Mouse (Mus musculus) lung, embryonic 14.5 days (tissue): ENCODE results near the gene Clca1. TPM values are rescaled to one million over a fixed set of nuclear protein-coding genes. Genes with fewer than 3 reads are reported as not detected.

Experiments used
- ATAC-seq: fragments of 200-750 bp; cut with Nextera tagmentation; 2 replicates; pipeline ENCODE4 v1.8.0; 2017; ENCODE audit warnings: mild to moderate bottlenecking, moderate TSS enrichment, moderate library complexity; ENCODE audit not compliant: insufficient read depth
- DNase-seq: peaks from one replicate; pipeline ENCODE4 v3.0.0-alpha.2; 2015
- H3K27ac ChIP-seq: fragments of 300-500 bp; sonication (generic); 2 replicates; pipeline ENCODE4 v1.5.1; 2014; ENCODE audit warnings: low read depth, mild to moderate bottlenecking, moderate library complexity
- H3K27me3 ChIP-seq: fragments of 300-500 bp; sonication (generic); 2 replicates; pipeline ENCODE4 v1.6.1; 2014; ENCODE audit warnings: low read length, control low read depth; ENCODE audit not compliant: insufficient read depth
- H3K36me3 ChIP-seq: fragments of 300-500 bp; sonication (generic); 2 replicates; pipeline ENCODE4 v1.6.1; 2014; ENCODE audit warnings: control low read depth; ENCODE audit not compliant: insufficient read depth
- H3K4me1 ChIP-seq: fragments of 300-500 bp; sonication (generic); 2 replicates; pipeline ENCODE4 v1.6.1; 2014; ENCODE audit warnings: antibody characterized with exemption, control low read depth; ENCODE audit not compliant: insufficient read depth
- H3K4me2 ChIP-seq: fragments of 300-500 bp; sonication (generic); 2 replicates; pipeline ENCODE4 v1.6.1; 2014; ENCODE audit warnings: mild to moderate bottlenecking
- H3K4me3 ChIP-seq: fragments of 300-500 bp; sonication (generic); 2 replicates; pipeline ENCODE4 v1.5.1; 2014; ENCODE audit warnings: low read depth, low read length
- H3K9ac ChIP-seq: fragments of 300-500 bp; sonication (generic); 2 replicates; pipeline ENCODE4 v1.6.1; 2014
- H3K9me3 ChIP-seq: fragments of 300-500 bp; sonication (generic); 2 replicates; pipeline ENCODE4 v1.6.1; 2016; ENCODE audit warnings: low read depth, low read length, control low read depth
- CTCF ChIP-seq: IDR thresholded peaks from 2 replicates; pipeline ENCODE4 v1.5.1; 2016; ENCODE audit warnings: antibody characterized with exemption, low read depth
- WGBS: fragments of 180-500 bp; shearing (Covaris S2); extraction: QIAGEN DNeasy Blood & Tissue Kit; methylation state at CpG from one replicate; pipeline ENCODE4 v1.1.7; 2014; 5-methylcytosine and 5-hydroxymethylcytosine counted together
- polyA plus RNA-seq: library from polyadenylated mRNA; unstranded; fragments of >200 nt; fragmentation: Nextera tagmentation; extraction: Ambion mirVana; gene quantifications from 2 replicates; pipeline ENCODE4 v1.2.1, GENCODE M21; 2014

The Clca1 gene
- polyA plus RNA-seq, 1 experiment from 2014 or later: not detected

DNA sequence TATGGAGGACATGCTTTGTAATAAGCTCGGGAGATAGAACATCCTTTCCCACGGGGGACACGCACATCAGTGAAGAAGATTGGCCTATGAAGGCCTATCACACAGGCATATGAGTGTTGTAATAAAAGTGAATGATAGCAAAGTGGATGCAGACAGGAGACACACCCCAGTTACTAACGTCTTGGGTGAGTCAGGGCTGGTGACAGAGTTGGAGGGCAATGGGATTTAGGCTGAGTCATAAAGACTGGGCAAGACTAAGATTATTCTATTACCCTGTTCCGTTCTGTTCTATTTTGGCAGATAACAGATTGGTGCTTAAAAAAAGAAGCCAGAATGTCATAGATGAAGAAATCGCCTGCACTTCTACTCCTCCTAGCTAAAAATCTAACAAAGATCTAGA lies 52.0 kb downstream of the Clca1 start:
- Histone ChIP-seq H3K4me3 (no peak overlapping the region), H3K4me1 (no peaks in the 10 kb centered on the region), H3K4me2 (no peak overlapping the region), H3K36me3 (no peaks in the 10 kb centered on the region), H3K9me3 (no peaks in the 10 kb centered on the region), H3K9ac (no peak overlapping the region), H3K27me3 (no peaks in the 10 kb centered on the region), H3K27ac (no peak overlapping the region)
- 83% methylated on average over 6 of the region's 6 CpGs for WGBS
- TF ChIP-seq CTCF: no peak
- ATAC-seq (no peak), DNase-seq (no peak)

DNA sequence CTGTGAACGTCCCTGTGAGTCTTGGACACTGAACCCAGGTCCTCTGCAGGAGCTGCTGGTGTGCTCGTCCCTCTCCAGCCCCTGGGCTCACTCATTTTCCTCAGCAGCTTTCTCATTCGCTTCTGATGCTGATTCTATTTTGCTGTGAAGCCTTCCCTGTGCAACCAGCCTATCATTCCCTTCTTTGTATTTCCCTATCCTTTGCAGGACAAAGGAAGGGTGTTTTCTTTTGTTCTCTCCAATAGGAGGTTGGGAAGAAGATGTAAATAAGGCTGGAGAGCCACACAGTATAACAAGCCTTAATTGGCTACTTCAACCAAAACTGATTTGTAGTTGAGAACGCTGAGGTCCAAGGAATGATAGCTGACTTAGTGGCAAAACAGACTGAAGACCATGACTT lies 54.9 kb downstream of the Clca1 start:
- Histone ChIP-seq H3K27me3 (no peaks in the 10 kb centered on the region), H3K4me2 (no peak overlapping the region), H3K4me3 (no peak overlapping the region), H3K4me1 (no peaks in the 10 kb centered on the region), H3K9me3 (no peaks in the 10 kb centered on the region), H3K27ac (no peak overlapping the region), H3K9ac (no peak overlapping the region), H3K36me3 (no peaks in the 10 kb centered on the region)
- ATAC-seq (no peak), DNase-seq (no peak)
- 45% methylated on average over 4 of the region's 4 CpGs for WGBS
- TF ChIP-seq CTCF: no peak

DNA sequence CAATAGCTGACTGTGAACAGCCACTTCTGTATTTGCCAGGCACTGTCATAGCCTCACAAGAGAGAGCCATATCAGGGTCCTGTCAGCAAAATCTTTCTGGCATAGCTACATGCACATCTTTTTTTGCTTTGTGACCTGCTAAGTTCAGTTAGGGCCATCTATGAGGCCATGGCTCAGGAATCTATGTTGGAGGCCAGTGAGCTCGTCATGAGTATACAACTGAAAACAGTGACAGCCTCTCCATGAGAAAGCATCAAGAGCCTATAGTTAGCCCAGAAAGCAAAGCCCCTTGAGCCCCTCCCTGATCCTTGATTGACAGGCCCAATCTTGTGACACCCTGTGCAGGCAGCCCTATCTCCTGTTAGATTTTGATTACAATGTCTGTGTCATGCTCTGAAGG lies 56.5 kb downstream of the Clca1 start:
- TF ChIP-seq CTCF: no peak
- Histone ChIP-seq H3K36me3 (no peaks in the 10 kb centered on the region), H3K4me3 (no peak overlapping the region), H3K4me2 (no peak overlapping the region), H3K27me3 (no peaks in the 10 kb centered on the region), H3K9ac (no peak overlapping the region), H3K4me1 (no peaks in the 10 kb centered on the region), H3K9me3 (no peaks in the 10 kb centered on the region), H3K27ac (no peak overlapping the region)
- 68% methylated on average over 1 of the region's 1 CpGs for WGBS
- ATAC-seq (no peak), DNase-seq (no peak)

DNA sequence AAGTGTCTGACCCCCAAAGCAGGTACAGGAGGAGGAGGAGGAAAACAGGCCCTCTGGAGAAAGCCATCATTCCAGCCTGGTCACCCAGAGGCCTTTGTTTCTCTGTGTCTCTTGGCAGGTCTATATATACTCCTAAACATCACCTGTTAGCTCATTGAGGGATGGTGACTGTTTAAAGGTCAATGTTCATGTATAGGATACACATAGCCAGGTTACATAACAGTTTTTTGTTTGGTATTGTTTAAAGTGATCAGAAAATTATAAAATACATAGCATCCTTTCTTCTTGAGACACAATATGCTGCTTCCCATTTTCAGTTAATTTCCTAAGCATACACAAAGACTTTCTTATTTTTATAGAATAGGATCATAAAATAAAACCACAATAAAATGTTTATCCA lies 57.6 kb downstream of the Clca1 start, which contains the start of gene Clca4a:
Clca4a (minus strand) TSS at position 101 of the 400 bp plus-strand sequence.
- H3K9me3 ChIP-seq: no peaks in the 10 kb centered on the region
- H3K4me1 ChIP-seq: no peaks in the 10 kb centered on the region
- ATAC-seq (no peak), DNase-seq (no peak)
- H3K4me3 ChIP-seq: no peak within 1 kb of the TSS
- H3K4me2 ChIP-seq: no peak within 1 kb of the TSS
- TF ChIP-seq CTCF: no peak
- no peak within 1 kb of the TSS for H3K27ac ChIP-seq
- H3K9ac ChIP-seq: no peak within 1 kb of the TSS
- H3K36me3 ChIP-seq: no peaks in the 10 kb centered on the region
- H3K27me3 ChIP-seq: no peaks in the 10 kb centered on the region

DNA sequence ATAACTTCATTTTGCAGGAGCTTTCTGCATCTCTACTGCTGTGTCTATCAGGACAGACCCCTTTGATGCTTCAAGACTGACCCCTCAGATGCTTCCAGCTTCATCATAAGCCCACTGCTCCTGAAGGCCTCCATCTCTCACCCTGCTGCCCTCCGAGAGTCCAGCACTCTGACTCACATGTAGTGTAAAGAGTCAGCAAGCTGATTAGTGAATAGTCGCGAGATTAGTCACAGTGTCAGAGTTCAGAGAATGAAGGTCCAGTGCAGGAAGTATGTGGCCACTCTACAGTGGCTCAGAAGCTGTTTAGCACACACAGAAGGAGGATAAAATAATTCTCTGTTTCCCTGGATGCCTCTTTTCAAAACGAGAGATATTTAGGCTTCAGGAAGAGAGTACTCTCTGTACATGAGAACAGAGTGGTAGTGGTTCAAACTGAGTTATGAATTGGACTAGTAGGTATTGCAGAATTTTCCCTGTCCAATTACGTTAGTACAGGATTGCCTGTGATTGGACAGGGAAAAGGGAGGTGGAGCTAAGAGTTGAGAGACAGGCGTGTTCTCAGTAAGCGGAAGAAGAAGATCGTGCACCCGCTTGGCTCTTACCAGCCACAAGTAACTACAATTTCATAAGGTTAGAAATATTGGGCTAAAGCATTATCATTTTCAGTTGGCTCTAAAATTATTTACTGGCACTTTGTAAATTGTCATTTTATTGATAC lies 60.9 kb downstream of the Clca1 start:
- no peak overlapping the region for H3K27ac ChIP-seq
- no peaks in the 10 kb centered on the region for H3K4me1 ChIP-seq
- H3K36me3 ChIP-seq: no peaks in the 10 kb centered on the region
- H3K9ac ChIP-seq: no peak overlapping the region
- no peaks in the 10 kb centered on the region for H3K9me3 ChIP-seq
- no peak for ATAC-seq
- H3K4me2 ChIP-seq: no peak overlapping the region
- no peak overlapping the region for H3K4me3 ChIP-seq
- no peak for DNase-seq
- no peaks in the 10 kb centered on the region; the same call in 1 of the 2 replicates for H3K27me3 ChIP-seq
- TF ChIP-seq CTCF: no peak
- WGBS: 74% methylated on average over 9 of the region's 9 CpGs

DNA sequence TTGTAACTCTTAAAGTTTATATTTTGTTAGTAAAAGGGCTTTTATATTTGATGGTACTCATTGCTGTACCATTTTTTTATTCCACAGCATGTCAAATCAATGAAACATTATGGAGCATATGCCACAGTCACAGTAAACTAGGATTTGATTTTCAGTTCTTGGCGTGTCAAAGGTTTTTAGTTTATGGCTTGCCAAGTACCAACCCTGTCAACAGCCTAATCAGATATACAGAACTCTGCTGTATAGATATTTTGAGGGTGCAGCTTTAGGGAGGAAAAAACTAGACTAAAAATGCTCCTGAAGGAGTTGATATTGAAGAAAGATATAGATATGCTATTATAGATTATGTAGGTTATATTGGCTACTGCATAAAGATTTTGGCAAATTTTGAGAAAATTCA lies 62.8 kb downstream of the Clca1 start:
- 82% methylated on average over 1 of the region's 1 CpGs for WGBS
- H3K27ac ChIP-seq: no peak overlapping the region

DNA sequence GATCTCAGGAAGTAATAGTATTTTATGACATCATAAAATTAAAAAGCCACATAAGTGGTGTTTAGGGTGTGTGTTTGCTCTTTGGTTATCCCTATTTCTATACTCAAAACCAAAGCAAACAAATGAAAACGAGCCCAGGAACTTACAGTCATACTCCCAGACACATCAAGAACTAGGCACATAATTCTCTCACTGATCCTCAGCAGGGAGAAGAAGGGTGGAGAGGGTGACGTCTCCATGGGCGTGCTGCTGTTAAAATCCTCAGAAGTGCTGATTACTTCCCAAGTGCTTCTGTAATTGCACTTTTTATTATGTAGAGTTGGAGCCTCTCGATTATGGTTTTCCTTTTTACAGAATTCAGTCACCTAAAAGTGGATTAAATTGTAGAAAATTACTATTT lies 66.5 kb downstream of the Clca1 start:
- ATAC-seq: no peak
- H3K9ac ChIP-seq: no peak overlapping the region
- no peaks in the 10 kb centered on the region for H3K4me1 ChIP-seq
- H3K4me3 ChIP-seq: no peak overlapping the region
- H3K4me2 ChIP-seq: no peak overlapping the region
- no peaks in the 10 kb centered on the region for H3K36me3 ChIP-seq
- H3K9me3 ChIP-seq: no peaks in the 10 kb centered on the region
- no peak for TF ChIP-seq CTCF
- H3K27me3 ChIP-seq: no peaks in the 10 kb centered on the region; the same call in 1 of the 2 replicates
- no peak for DNase-seq
- H3K27ac ChIP-seq: no peak overlapping the region
- 56% methylated on average over 4 of the region's 4 CpGs for WGBS

More for the DNA sequence above, 62.8 kb downstream of the Clca1 start:
- no peak for ATAC-seq
- no peaks in the 10 kb centered on the region for H3K9me3 ChIP-seq
- no peak overlapping the region for H3K4me3 ChIP-seq
- DNase-seq: no peak
- H3K4me2 ChIP-seq: no peak overlapping the region
- H3K9ac ChIP-seq: no peak overlapping the region
- H3K36me3 ChIP-seq: no peaks in the 10 kb centered on the region
- H3K4me1 ChIP-seq: no peaks in the 10 kb centered on the region
- no peaks in the 10 kb centered on the region; the same call in 1 of the 2 replicates for H3K27me3 ChIP-seq
- TF ChIP-seq CTCF: no peak

Other genes starting within 250 kb of the Clca1 start
- gene Clca3a2, start 213.3 kb downstream of the Clca1 start, polyA plus RNA-seq: 0.23 TPM in 1 of 2 replicates, not detected in the other
- gene Clca3b, start 183.4 kb downstream of the Clca1 start, polyA plus RNA-seq: not detected in 2 replicates
- gene Clca4b, start 100.2 kb downstream of the Clca1 start, polyA plus RNA-seq: not detected in 2 replicates
- gene Clca4a, start 57.7 kb downstream of the Clca1 start, polyA plus RNA-seq: not detected in 2 replicates
- 0.45 and 0.65 TPM in 2 replicates for gene Clca2, start 66.7 kb upstream of the Clca1 start, polyA plus RNA-seq
- gene Odf2l, start 85.8 kb upstream of the Clca1 start, polyA plus RNA-seq: 16.6 and 17.4 TPM in 2 replicates